Mouse (Mus musculus) adrenal gland (tissue): ENCODE data around the gene Gm765.

Experiments
- intact Hi-C: fragments of 180-260 bp; cut with DNase I; formaldehyde crosslinking; loops from one replicate; pipeline ENCODE4 v1.15.1; 2025

Gm765 gene

DNA sequence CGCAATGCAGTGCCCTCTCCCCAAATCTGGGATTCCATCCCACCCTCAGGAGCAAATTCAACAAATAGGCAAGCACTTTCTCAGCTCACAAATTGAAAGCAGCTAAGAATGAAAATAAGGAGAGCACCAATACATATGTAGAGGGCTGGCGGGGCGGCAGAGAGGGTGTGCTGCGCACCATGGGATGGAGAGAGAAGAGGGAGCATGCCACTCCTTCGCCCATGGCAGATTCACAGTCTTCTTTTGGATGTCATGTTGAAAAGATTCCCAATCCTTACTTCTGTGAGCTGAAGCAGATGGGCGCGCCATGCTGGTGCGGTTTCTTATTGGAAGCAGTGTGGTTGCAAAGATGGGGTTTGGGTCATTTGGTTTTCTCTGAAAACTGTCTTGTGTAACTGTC is 118.6 kb downstream of the Gm765 start:
- intact Hi-C loops, result no loop called here

DNA sequence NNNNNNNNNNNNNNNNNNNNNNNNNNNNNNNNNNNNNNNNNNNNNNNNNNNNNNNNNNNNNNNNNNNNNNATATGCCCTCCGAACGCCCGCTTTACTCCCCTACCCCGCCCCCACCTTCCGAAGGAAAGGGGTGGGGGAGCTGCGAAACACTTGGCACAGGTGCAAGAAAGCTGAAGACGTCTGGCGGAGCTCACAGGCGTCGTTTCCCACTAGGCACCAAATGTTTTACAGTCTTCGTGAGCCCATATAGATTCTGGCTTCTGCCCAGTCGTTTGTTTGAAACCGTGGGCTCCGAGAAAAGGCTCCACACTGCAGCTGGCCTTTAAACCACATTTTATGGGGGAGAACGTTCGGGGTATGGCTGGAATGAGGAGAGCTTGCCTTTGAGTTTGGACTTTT is 120.6 kb downstream of the Gm765 start:
- intact Hi-C loops, result no loop called here

DNA sequence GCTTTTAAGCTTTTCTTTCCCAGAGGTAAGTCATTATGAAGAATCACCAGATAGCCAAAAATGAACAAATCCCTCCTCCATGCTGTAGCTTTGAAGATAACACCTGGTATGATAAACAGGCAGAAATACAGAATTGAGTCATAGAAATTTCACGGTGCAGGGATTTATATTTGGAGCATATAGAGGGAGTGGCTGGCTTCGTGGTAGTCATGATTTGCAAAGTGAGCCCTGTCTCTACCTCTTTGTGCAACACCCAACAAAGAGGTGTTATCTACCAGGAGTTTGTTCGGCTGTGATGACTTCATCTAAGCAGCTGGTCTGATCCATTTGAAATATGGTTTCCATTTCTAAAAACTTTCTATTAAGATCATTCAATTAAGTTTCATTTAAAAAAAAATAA is 130.3 kb downstream of the Gm765 start:
- intact Hi-C loops, result no loop called here

DNA sequence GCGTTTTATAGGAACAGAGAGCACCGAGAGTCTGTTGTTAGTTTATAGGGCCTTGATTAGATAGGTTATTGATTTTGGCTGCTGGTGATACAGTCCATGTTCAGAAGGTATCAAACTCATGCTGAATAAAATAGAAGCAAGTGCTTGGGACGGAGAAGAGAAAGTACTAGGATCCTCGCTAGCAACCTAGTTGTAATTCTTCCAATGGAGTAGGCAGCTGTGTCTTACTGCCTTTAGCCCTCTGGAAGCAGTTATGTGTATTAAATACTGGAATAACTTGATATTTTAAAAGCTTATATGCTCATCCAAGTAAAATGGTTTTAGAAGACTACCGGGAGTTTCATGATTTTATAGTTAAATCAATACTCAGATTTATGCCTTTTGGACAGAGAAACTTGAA is 132.3 kb downstream of the Gm765 start:
- intact Hi-C loops, result no loop called here

DNA sequence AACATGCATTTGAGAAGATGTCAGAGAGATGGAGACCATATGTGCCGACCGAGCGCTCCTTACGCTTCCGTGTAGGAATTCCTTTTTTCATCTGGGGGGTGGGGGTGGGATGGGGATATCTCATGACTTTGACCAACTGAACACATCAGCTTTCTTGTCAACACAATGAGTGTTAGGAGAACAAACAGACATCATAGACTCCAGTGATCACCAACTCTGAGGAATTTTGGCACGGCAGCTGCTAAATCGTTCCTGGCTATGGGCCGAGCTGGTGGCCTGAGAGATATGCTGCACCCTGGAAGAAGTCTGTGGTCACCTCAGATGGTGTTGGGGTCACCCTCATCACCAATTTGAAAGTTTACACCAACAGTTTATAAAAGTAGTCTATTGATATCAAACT is 134.5 kb downstream of the Gm765 start:
- intact Hi-C loops, result no loop called here

DNA sequence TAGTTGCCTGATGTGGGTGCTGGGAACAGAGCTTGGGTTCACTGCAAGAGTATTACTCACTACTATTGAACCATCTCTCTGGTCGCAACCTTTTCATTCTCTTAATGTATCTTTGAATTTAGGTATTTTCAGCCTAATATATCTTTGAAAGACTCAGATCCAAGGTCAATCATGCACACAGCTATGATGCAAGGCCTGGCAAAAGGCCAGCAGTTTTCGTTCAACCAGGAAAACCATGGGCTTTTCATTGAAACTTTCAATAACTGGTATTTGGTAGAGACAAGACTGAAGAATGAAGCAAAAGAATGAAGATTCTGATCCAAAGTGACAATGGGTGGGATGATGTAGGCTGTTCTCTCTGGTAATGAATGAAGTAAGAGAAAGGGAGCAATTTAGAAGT is 143.8 kb downstream of the Gm765 start:
- intact Hi-C loops, result no loop called here

DNA sequence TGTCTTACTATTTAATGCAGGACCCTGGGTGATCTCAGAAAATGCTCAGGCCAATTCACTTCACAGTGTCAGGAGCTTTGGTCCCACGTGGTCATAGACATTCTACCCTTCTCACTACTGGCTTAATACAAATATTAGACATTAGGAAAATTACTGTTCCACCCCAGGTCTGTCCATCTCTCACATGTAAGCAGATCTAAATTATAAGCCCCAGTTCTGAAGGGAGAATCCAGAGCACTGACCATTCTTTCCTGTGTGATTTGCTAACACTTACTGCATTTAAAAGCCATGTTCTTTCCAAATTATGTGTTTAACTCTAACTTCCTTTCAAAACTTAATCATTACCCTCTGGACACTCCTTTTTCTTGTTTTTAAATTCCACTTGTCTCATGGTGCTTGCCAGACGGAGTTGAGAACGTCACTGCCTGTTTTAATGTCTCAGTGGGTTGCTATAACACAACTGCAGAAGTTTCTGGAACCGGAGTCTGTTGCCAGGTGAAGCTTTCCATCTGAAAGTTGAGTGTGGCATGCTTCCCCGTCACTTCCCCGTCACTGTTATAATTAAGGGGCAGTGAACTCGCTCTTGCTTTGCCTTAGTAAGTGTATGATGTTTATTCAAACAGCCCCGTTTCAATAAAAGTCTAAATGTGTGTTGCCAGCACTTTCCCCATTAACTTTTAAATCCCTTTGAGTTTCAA is 151.7 kb downstream of the Gm765 start:
- intact Hi-C loops, result no loop called here
